Mouse (Mus musculus): ENCODE measurements around the gene Gm13871.
"Not testable (repeated sequence)": the region's sequence is repeated elsewhere in the genome, so short reads cannot be mapped to it uniquely, and the experiment has no call there.

The Gm13871 gene

DNA sequence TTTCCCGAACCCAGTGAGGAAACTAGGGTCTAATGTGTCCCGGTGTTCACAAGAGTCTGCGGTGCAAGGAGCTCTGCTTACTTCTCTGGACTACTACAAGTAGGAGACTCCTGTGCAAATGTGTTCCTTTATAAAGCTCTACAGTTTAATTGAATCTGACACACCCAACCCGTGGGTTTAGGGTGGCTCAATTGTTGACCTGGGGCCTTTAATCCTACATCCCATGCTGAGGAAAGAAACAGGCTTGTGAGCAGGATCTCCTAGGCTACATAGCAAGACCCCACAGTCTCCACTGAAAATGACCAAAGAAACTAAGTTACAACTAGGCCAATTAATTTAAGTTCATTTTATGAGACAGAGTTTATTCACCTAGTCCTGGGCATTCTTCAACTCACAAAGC, at the start of gene Gm13871:
Gm13871 (minus strand) TSS at position 101 of the 400 bp plus-strand sequence.
- in situ Hi-C loops (cut with MboI; ENCODE audit: low pct_unique_long_range_greater_than_20kb in 1 of 2, low sequenced_read_pairs in 2 of 2, unreplicated experiment in 1 of 2), result not testable (repeated sequence)

DNA sequence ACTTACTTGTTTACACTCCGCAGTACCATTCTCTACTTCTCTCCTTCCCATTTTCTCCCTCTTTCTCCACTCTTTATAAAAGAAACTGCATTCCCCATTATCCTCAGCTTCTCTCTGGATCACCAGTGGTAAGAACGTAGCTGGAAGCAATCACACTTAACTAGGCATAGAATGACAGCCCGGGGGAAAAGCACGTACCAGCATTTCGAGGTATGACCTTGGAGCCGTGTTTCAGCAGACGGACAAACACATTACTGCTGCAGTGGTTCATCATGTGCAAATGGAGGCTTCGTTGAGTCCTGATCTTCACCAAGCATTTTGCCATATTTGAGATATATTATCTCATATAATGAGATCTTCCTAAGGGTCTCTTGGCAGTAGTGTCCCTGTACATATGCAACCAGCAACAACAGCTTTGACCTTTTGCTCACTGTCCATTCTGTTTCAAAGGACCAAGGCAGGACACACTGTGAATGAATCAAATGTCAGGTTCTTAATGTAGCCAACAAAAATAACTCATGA, 44.7 kb upstream of the Gm13871 start, which contains the start of gene 2310002L09Rik:
2310002L09Rik (minus strand) TSS at position 472 of the 522 bp plus-strand sequence.
- in situ Hi-C loops (cut with MboI; ENCODE audit: low pct_unique_long_range_greater_than_20kb in 1 of 2, low sequenced_read_pairs in 2 of 2, unreplicated experiment in 1 of 2), result no loop called here

DNA sequence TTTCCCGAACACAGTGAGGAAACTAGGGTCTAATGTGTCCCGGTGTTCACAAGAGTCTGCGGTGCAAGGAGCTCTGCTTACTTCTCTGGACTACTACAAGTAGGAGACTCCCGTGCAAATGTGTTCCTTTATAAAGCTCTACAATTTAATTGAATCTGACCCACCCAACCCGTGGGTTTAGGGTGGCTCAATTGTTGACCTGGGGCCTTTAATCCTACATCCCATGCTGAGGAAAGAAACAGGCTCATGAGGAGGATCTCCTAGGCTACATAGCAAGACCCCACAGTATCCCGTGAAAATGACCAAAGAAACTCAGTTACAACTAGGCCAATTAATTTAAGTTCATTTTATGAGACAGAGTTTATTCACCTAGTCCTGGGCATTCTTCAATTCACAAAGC, 14.9 kb upstream of the Gm13871 start, which contains the start of gene Gm11756:
Gm11756 (minus strand) TSS at position 101 of the 400 bp plus-strand sequence.
- in situ Hi-C loops (cut with MboI; ENCODE audit: low pct_unique_long_range_greater_than_20kb in 1 of 2, low sequenced_read_pairs in 2 of 2, unreplicated experiment in 1 of 2), result loop anchor here in 1 of 2 experiments (10.0 kb wide), 1 partner anchor 56 kb away; no protein-coding TSS in a partner anchor

DNA sequence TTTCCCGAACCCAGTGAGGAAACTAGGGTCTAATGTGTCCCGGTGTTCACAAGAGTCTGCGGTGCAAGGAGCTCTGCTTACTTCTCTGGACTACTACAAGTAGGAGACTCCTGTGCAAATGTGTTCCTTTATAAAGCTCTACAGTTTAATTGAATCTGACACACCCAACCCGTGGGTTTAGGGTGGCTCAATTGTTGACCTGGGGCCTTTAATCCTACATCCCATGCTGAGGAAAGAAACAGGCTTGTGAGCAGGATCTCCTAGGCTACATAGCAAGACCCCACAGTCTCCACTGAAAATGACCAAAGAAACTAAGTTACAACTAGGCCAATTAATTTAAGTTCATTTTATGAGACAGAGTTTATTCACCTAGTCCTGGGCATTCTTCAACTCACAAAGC, 14.7 kb downstream of the Gm13871 start, which contains the start of gene Gm11757:
Gm11757 (minus strand) TSS at position 101 of the 400 bp plus-strand sequence.
- in situ Hi-C loops (cut with MboI; ENCODE audit: low pct_unique_long_range_greater_than_20kb in 1 of 2, low sequenced_read_pairs in 2 of 2, unreplicated experiment in 1 of 2), result not testable (repeated sequence)

GRCm38 (mm10) chr4:73876166-73876565, 29.6 kb downstream of the Gm13871 start, which contains the start of gene Gm11758:
Gene Gm11758, minus strand, starts transcription at chr4:73876266.
- in situ Hi-C loops (cut with MboI; ENCODE audit: low pct_unique_long_range_greater_than_20kb in 1 of 2, low sequenced_read_pairs in 2 of 2, unreplicated experiment in 1 of 2), result not testable (repeated sequence)
